Mouse (Mus musculus): Measurements from ENCODE around the gene Exph5. TPM values are rescaled to one million over a fixed set of nuclear protein-coding genes. Genes with fewer than 3 reads are reported as not detected.
A peak's percentile ranks its signal among the peaks of the same experiment; 100 is the strongest.

The Exph5 gene
- total RNA-seq, 2 experiments from 2014 or later = not detected

DNA sequence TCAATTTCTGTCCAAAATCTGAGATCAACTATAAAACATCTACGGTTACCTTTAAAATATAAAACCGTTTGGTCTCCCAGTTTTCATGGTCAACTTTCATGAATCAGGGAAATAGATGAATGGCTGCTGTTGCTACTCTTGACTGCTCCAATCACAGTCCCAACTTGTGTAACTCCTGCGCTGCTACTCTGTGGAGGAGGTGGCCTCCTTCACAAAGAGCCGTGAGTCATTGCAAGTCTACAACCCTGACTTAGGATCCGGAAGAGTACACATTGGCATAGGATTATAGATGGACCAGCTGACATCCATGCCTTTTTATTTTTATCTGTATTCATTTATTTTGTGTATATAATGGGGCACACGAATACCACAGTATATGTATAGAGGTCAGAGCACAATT lies 50.4 kb downstream of the Exph5 start:
- no peak for ATAC-seq (replicated peaks; ENCODE audit: low FRiP score, poor library complexity, severe bottlenecking)

DNA sequence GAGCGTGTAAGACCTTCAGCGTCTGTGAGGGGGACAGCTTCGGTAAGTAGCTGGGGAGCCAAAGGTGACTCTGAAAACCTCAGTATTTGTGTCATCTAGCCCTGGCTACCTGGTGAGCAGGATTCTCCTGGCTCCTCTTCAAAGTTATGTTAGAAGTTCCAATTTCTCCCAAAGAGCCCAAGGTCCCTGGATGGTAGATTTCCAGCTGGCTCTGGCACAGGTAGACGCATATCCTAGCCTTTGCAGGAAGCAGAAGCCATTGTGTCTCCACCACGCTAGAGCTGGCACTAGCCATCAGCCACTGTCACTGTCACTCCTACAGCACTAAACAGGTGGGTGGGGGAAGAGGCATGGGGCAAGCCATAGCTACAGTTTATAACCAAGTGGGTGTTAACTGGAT lies 51.7 kb downstream of the Exph5 start:
- ATAC-seq (replicated peaks; ENCODE audit: low FRiP score, poor library complexity, severe bottlenecking) = no peak

DNA sequence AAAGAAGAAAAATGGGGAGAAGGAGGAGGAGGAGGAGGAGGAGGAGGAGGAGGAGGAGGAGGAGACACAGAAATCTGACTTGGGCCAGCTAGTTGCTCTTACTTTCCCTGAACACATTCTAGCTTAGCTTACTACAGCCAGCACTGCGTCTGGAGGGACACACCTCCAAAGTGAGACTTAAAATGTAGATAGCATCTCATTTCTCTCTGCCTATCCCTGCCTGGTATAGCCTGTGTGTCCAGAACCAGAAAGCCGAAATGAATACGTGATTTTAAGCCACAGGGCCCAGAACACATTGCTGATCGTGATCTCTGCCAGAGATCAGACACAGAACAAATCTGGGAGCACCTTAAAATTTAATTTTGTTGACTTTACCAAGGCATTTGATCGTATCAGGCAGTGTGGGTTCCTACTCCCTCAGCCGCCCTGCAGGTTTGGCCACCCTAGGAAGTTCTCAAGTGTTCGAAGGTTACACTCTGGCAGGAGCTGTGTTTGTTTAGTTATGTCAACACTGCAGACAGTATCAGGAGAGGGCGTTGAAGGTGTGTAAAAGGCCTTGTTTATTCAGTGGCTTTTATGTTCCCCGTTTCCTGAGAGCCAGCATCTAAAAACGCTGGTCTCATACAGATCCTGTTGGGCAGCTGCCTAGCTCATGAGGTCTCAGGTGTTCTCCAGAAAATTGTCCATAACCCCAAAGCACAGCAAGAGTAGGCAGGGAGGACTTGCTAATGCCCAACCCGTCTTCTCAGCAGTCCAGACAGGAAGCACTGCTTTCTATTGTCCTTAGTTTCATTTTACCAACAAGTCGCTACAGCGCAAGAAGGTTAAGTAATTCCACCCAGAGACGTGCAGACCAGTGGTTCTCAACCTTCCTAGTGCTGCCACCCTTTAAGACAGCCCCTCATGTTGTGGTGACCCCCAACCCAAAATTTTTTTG lies 55.0 kb downstream of the Exph5 start:
- no peak for ATAC-seq (replicated peaks; ENCODE audit: low FRiP score, poor library complexity, severe bottlenecking)

DNA sequence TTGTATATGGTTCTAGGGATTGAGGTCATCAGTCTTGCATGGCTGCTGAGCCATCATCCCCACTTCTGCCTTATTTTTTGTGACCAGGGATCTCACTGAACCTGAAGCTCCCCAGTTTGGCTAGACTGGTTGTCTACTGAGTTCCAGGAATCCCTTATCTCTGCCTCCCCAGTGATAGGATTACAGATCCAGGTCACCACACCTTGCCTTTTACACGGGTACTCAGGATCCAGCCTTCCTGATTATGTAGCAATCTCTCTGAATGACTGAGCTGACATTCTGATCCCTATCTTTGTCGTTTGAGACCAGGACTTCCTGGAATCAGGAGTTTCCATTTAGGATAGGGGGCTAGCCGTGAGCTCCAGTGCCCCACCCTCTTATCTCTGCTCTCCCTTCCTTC lies 69.9 kb downstream of the Exph5 start:
- no peak for ATAC-seq (replicated peaks; ENCODE audit: low FRiP score, poor library complexity, severe bottlenecking)

DNA sequence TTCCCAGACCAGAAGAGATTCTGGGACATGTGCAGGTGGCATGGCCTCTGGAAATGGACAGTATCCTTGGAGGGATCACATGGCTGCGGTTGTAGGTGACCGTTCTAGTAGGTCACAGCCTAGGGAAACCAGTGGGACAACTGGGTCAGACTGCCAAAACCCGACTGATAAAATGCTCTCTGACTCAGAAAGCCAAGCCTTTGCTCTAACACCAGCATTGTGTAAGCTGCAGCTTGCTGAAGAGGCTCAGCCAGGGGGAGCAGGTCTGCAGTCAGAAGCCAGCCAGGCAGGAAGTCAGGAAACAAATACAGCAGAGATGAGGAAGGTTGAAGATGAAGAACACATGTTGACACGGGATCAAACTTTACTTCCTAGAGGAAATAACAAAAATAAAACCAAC lies 74.4 kb downstream of the Exph5 start:
- no peak for ATAC-seq (replicated peaks; ENCODE audit: low FRiP score, poor library complexity, severe bottlenecking)

DNA sequence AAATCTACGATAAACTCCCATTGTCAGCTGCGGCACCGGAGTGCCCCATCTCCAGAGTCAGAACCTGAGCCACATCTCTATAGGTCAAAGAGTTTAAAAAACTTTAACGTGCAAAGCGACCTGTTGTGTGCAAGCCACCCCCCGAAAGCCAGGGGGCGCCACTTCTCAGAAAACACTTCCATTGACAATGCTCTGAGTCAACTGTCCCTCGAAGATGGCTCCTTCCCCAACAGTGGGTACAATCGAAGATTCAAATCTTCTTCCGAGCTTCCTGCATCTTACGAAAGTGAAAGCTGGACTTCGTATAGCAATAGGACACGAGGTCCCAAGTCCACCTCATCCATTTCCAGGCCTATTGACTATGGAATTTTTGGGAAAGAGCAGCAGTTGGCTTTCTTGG lies 75.3 kb downstream of the Exph5 start:
- 0 out of 2 replicates have a peak, but pooled peaks have one; percentile 19 for ATAC-seq (replicated peaks; ENCODE audit: low FRiP score, poor library complexity, severe bottlenecking)

DNA sequence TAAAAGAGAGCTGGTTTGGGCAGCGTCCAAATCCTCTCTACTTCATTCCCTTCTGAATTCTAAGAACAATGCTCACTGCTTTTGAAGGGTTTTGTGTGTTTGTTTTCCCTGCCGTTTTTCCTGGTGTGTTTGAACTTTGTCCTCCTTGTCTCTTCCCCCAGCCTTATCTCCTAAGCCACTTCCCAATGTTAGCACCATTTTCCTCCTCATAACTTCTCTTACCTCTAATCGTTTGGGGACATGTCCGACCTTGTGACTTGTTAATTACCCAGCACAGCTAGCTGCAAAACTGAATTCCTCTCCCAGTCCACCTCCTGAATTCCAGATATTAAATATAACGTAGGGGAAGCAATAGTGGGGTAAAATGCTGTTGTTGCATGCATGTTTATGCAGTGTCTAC lies 76.1 kb downstream of the Exph5 start:
- no peak for ATAC-seq (replicated peaks; ENCODE audit: low FRiP score, poor library complexity, severe bottlenecking)

DNA sequence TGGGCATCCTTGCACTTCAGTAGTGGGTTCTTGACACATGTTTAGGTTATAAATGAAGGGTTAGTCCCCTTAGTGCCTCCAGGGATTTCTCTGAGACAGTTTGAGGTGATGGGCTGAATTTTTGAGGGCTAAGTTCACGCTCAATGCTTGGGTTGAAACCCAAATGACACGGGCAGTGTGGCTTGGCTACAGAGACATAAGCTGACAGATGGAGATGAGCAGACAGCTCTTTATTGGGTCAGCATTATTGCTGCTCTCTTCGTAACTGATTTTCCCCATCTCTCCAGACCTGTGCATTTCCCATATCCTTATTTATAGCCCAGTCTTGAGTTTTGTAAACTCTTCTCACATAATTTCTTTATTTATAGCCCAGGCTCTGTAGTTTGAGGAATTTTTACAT lies 76.7 kb downstream of the Exph5 start:
- ATAC-seq (replicated peaks; ENCODE audit: low FRiP score, poor library complexity, severe bottlenecking) = no peak

DNA sequence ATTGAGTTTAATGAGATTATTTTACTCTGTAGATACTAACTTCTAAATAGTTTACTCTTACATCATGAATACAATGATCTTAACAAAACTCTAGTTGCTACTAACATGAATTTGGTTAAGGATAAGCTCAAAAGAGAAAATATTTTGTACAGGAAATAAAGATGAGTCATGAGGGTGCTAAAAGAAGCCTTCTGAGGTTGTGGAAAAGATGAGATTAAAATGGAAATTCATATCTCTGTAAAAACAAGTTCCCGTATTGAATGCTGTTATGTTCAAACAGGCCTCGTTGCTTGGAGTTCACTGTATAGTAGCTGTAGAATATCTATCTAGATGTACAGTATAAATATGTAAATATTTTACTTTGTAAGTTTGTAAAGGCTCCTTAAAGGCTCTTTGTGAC lies 79.1 kb downstream of the Exph5 start:
- no peak for ATAC-seq (replicated peaks; ENCODE audit: low FRiP score, poor library complexity, severe bottlenecking)

DNA sequence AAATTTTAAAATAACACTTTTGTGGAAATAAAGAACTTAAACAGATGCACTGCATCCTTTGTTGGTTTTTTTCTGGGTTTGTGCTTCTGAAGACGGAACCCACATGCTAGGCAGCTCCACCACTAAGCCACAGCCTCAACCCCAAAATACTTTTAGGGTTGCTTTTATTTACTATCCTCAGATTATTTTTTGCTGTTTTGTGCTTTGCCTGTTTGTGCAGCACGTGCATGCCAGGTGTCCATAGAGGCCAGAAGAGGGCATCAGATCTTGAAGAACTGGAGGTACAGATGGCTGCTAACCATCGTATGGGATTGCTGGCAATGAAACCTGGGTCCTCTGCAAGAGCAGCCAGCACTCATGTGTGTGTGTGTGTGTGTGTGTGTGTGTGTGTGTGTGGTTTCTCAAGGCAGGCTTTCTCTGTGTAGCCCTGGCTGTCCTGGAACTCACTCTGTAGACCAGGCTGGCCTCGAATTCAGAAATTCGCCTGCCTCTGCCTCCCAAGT lies 79.7 kb downstream of the Exph5 start:
- ATAC-seq (replicated peaks; ENCODE audit: low FRiP score, poor library complexity, severe bottlenecking) = no peak

DNA sequence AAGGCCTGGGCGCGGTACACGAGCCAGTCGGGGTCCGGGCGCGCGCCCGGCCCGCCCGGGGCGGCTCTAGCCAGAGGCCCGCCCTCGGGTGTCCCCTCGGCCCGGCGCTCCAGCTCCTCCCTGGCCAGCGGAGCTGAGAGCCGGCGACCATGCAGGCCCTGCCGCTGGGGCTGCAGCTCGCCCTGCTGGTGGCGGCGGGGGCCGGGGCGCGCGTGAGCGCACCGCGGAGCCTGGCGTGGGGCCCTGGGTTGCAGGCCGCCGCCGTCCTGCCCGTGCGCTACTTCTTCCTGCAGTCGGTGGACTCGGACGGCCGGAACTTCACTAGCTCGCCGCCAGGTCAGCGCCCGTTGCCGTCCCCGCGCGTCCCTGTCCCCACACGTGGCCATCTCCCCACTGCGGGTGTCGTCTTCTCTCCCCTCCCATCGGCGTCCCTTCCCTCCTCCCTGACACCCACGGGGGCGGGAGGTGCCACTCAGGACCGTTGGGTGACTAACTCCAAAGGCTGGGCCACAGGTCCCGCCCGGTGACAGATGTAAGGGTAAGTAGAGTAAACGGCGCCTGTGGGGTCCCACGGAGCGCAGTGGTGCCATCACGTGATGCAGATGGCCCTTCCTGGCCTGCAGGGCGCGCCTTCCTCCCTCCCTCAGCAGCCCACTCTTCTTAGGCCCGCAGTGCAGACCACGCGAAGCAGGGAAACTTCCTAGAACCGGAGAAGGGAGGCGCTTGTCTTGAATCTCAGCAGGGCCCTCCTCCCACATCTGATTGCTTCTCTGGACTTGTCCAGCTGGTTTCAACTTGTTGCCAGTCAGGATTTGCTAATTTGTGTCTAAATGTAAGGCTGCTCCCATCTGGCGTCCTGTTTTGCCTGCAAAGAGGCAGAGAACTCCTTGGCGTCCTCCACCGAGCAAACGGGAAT lies 82.7 kb downstream of the Exph5 start, which contains the start of gene Kdelc2:
TSS of gene Kdelc2 (plus strand) at position 75 of the 916 bp plus-strand sequence.
- ATAC-seq (replicated peaks; ENCODE audit: low FRiP score, poor library complexity, severe bottlenecking) = no peak

DNA sequence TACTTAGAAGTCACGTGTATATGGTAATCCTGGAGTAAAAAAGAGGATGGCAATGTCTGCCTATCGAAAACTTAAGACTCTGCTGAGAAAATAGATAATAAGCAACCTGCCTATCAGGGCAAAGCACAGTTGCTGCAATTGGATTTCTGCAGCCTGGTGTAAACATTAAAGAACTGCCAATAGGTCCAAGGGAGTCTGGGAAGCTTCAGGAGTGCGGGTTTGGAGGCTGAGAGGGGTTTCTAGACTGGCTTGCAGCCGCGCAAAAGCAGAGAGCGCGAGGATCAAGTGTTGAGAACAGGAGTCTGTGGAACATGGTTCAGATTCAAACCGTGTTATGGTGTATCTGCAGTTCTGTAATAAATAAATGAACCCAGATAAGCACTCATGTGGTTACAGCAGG lies 83.4 kb downstream of the Exph5 start:
- no peak for ATAC-seq (replicated peaks; ENCODE audit: low FRiP score, poor library complexity, severe bottlenecking)

DNA sequence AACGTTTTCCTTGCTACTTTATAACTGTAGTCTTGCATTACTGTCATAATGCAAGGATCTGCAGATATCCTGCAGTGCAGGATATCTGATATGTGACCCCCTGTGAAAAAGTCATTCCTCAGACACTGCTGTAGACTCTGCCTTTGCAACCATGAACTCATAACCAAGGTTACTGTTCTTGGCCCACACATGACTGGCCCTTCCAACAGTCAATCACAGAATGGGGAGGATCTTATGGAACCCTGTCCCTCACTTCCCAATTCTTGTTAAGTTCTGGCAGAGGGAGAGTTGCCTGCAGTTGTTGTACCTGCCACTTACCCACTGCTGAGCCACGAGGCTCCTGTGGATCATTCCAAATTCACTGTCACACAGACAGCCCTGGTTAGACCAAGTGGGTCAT lies 86.0 kb downstream of the Exph5 start:
- ATAC-seq (replicated peaks; ENCODE audit: low FRiP score, poor library complexity, severe bottlenecking) = no peak

DNA sequence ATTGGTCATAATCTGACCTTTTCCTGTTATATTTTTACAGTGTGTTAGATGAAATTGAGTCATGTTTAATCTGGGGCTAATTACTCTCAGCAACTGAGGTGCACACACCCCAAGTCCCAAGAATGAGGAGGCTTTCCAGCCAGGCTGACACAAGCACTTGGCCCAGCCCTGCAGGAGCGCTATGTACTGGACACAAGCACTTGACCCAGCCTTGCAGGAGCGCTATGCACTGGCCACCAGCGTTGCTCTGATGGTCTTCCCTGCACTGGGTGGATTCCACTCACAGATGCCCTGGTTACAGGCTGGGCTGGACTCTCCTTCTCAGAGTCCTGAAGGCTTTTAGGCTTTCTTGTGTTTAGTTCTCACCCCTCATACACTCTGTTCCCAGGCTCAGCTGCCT lies 87.6 kb downstream of the Exph5 start:
- ATAC-seq (replicated peaks; ENCODE audit: low FRiP score, poor library complexity, severe bottlenecking) = no peak

DNA sequence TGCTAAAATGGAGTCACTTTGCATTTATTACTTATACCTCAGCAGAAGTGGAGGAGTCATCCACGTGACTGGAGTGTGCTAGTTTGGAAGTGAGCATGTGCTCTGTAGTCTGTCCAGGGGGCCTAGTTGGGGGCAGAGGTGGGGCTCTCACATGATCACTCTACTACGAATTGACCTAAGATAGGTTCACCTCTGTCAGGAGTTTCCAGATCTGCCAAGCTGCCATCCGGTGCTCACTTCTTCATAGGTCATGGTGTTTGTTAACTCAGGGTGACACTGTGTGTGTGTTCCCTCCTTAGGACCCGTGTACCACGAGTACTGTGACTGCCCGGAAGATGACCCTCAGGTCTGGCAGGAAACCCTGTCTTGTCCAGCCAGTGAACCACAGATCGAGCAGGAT lies 88.7 kb downstream of the Exph5 start:
- no peak for ATAC-seq (replicated peaks; ENCODE audit: low FRiP score, poor library complexity, severe bottlenecking)

DNA sequence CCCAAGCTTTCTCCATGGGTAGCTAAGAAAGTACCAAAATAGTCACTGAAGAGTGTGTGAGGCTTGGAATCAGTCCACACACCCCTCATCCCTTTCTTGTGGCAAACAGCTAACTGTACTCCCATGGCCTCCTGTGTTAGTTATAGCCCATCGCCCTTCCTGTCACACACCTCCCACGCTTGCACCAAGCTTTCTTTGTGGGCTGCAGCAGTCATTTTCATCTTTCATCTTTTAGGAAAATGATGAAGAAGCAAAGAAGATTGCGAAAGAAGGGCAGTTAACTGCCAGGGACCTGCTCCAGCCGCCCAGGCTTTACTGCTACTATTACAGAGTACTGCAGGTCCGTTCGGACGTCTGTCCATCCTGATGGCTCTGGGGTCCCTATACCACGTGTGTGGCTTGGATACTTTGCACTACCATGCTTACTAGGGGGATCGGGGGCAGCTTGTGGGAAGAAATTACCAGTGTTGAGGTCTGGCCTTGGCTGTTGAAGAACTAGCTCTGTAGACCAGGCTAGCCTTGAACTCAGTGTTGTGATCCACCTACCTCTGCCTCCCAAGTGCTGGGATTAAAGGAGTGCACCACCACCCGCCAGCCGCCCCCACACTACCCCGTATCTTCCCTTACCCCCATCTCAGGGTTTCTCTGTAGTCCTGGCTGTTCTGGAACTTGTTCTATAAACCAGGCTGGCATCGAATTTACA lies 96.4 kb downstream of the Exph5 start:
- ATAC-seq (replicated peaks; ENCODE audit: low FRiP score, poor library complexity, severe bottlenecking) = no peak

DNA sequence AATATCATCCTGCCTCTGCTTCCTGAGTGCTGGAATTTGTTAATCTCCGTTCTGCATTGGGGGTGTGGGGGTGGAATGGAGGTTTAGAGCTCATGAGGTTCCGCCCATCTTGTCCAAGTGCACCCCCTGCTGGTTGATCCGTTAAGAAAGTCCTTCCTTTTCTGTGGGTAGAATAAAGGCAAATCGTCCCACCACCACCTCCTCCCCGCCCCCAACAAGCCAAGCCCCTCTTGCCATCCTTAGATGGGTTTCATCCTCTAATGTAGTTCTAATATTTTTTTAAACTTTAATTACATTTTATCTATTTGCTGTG lies 96.9 kb downstream of the Exph5 start:
- ATAC-seq (replicated peaks; ENCODE audit: low FRiP score, poor library complexity, severe bottlenecking) = no peak

DNA sequence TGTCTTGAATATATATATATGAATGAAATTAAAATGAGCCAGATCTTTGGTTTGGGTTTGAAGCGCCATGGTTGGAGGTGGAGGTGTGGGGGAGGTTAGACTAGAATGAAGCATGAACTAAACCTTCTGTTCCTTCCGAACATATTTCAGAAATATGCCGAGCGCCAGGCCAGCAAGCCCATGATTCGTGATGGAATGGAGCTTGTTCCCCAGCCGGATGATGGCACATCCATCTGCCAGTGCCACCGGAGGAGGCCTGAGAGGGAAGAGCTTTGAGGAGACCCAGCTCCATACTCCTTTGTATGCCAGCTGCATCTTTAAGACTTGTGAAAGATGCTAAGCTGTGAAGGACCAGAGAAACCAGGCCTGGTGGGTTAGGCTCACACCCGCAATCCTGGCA lies 98.1 kb downstream of the Exph5 start:
- no peak for ATAC-seq (replicated peaks; ENCODE audit: low FRiP score, poor library complexity, severe bottlenecking)

DNA sequence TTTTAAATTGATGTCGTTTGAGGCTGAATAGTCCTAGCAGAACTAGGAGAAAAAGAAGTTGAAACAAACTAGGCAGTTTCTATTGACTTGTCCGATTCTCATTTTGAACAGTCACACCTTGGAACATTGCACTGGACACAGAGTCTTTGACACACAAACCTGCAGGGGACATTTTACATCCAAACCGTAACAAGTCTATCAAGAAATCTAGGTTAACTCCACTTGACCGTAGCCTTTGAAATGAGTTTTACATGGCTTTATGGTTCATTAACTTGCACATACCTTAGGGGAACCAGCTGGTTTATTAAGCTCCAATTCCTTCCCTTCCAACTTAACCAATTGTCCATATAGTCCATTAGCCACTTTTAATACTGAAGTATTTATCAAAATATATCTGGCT lies 99.2 kb downstream of the Exph5 start:
- ATAC-seq (replicated peaks; ENCODE audit: low FRiP score, poor library complexity, severe bottlenecking) = no peak

DNA sequence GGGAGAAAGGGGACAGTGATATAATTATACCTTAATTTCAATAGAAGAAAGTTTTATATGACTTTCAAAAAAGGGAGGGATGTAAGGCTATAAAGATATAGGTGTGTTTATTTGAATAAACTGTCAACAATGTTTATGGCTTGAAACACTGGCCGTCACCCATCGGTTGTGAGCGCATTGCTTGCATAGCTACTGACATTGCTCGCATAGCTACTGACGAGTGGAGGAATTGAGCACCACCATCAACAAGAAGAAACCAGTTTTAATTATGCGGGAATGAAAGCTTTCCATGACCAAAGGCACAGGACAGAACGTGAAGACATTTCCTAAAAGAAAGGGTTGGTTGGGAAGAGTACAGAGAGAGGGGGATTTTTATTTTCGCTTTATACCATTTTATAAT lies 99.7 kb downstream of the Exph5 start:
- ATAC-seq (replicated peaks; ENCODE audit: low FRiP score, poor library complexity, severe bottlenecking) = no peak

Measured in erythroid progenitor cell, adult 5-6 weeks (primary cell).